29 mouse cellular contexts compared by ENCODE assay signal in the genomic region with DNA sequence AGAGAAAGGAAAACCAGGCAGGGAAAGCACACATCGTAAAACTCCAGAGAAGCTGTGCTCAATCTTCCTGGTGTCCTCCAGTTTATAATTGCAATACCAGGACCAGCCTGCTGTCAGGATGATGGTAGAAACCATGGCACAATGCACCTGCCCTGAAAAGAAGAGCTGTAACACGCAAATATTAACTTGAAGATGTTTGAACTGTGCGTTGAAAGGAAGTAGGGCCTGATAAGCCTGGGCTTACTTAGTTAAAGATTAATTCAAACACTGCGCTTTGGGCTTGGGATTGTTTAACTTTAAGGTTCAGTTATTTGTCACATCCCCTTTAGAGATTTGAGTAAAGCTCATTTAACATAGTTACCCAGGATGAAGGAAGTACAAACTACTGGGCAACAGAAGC. TPM values are rescaled to one million over a fixed set of nuclear protein-coding genes. Genes with fewer than 3 reads are reported as not detected.
DNase-seq lines count a peak whose midpoint lies in the region; ATAC-seq and TF ChIP-seq lines count a peak whose summit lies in the region.
"Had no signal": no experiment of that assay in that cellular context is flagged by ENCODE, and none has a peak within 500 bp of the region (broad histone marks: within the 10 kb centered on the region; RNA-seq: fewer than 3 reads in every experiment).

No protein-coding gene starts in this region.

- no peak for TF ChIP-seq EP300 in stomach, postnatal 0 days (optimal IDR thresholded peaks at IDR 0.05)

- DNase-seq in kidney, adult 8-10 months: no peak
- DNase-seq in lung, postnatal 25 days (ENCODE audit: low spot score): no peak
- peak; percentile 31 for DNase-seq in stomach, postnatal 0 days (ENCODE audit: low spot score)
- DNase-seq in cerebellum, postnatal 25 days: no peak
- DNase-seq: adrenal gland, adult 8-10 months; cerebellum, adult 8-10 months; embryo, embryonic 11 days; gastrocnemius, postnatal 25 days; heart, adult 11 months; heart, postnatal 4 days; kidney, adult 9 months; kidney, postnatal 4 days; layer of hippocampus, postnatal 36 days; midbrain, embryonic 14.5 days; right cerebral cortex, postnatal 25 days had no signal

- no peaks in the 10 kb centered on the region for H3K27me3 ChIP-seq in kidney, embryonic 15.5 days
- no peaks in the 10 kb centered on the region for H3K27me3 ChIP-seq in lung, embryonic 15.5 days
- H3K27me3 ChIP-seq in intestine, postnatal 0 days (replicated peaks; ENCODE audit: control insufficient read depth, insufficient read depth, low read length): no peaks in the 10 kb centered on the region
- no peaks in the 10 kb centered on the region for H3K27me3 ChIP-seq in stomach, postnatal 0 days (ENCODE audit: control insufficient read depth, insufficient read depth, low read length)
- H3K27me3 ChIP-seq in heart, embryonic 11.5 days (ENCODE audit: control insufficient read depth, insufficient read depth, low read length): no peaks in the 10 kb centered on the region
- H3K27me3 ChIP-seq: embryonic facial prominence, embryonic 12.5 days; hindbrain, embryonic 13.5 days; limb, embryonic 15.5 days; liver, embryonic 15.5 days had no signal

- no peak overlapping the region for H3K4me3 ChIP-seq in kidney, embryonic 15.5 days (replicated peaks)
- H3K4me3 ChIP-seq in lung, embryonic 15.5 days: no peak overlapping the region
- H3K4me3 ChIP-seq in intestine, postnatal 0 days (ENCODE audit: low read depth, low read length): no peak overlapping the region
- no peak overlapping the region for H3K4me3 ChIP-seq in stomach, postnatal 0 days (ENCODE audit: low read depth, low read length)
- no peak overlapping the region for H3K4me3 ChIP-seq in heart, embryonic 11.5 days (ENCODE audit: low read depth, low read length)
- H3K4me3 ChIP-seq: embryonic facial prominence, embryonic 12.5 days; heart, embryonic 10.5 days; hindbrain, embryonic 13.5 days; limb, embryonic 10.5 days; limb, embryonic 15.5 days; liver, embryonic 15.5 days had no signal

- peak overlapping the region; percentile 64 for H3K27ac ChIP-seq in kidney, embryonic 15.5 days
- peak overlapping the region; percentile 49 for H3K27ac ChIP-seq in lung, embryonic 15.5 days
- H3K27ac ChIP-seq in intestine, postnatal 0 days (ENCODE audit: low read depth, low read length): no peak overlapping the region
- no peak overlapping the region for H3K27ac ChIP-seq in stomach, postnatal 0 days (replicated peaks)
- H3K27ac ChIP-seq in heart, embryonic 11.5 days (ENCODE audit: low read depth, low read length): no peak overlapping the region
- H3K27ac ChIP-seq: embryonic facial prominence, embryonic 12.5 days; heart, embryonic 10.5 days; hindbrain, embryonic 13.5 days; limb, embryonic 10.5 days; limb, embryonic 15.5 days had no signal

- no peaks in the 10 kb centered on the region for H3K36me3 ChIP-seq in kidney, embryonic 15.5 days
- H3K36me3 ChIP-seq in lung, embryonic 15.5 days: no peaks in the 10 kb centered on the region
- H3K36me3 ChIP-seq in intestine, postnatal 0 days (ENCODE audit: control insufficient read depth, insufficient read depth): no peaks in the 10 kb centered on the region
- H3K36me3 ChIP-seq in stomach, postnatal 0 days (ENCODE audit: control insufficient read depth, insufficient read depth, low read length): no peaks in the 10 kb centered on the region
- no peaks in the 10 kb centered on the region for H3K36me3 ChIP-seq in heart, embryonic 11.5 days (ENCODE audit: control insufficient read depth, insufficient read depth, low read length)
- H3K36me3 ChIP-seq: embryonic facial prominence, embryonic 12.5 days; G1E; heart, embryonic 10.5 days; hindbrain, embryonic 13.5 days; limb, embryonic 10.5 days; limb, embryonic 15.5 days; liver, embryonic 15.5 days had no signal

- H3K9ac ChIP-seq in kidney, embryonic 15.5 days: no peak overlapping the region
- H3K9ac ChIP-seq in lung, embryonic 15.5 days: no peak overlapping the region
- no peak overlapping the region for H3K9ac ChIP-seq in intestine, postnatal 0 days (ENCODE audit: low read depth, low read length)
- H3K9ac ChIP-seq in stomach, postnatal 0 days (ENCODE audit: low read length): no peak overlapping the region
- no peak overlapping the region for H3K9ac ChIP-seq in heart, embryonic 11.5 days (ENCODE audit: low read depth, low read length)
- H3K9ac ChIP-seq: embryonic facial prominence, embryonic 12.5 days; hindbrain, embryonic 13.5 days; limb, embryonic 15.5 days; liver, embryonic 15.5 days had no signal

- H3K4me1 ChIP-seq in kidney, embryonic 15.5 days: peaks cover 2% of the 10 kb centered on the region; the same call in 1 of the 2 replicates
- H3K4me1 ChIP-seq in lung, embryonic 15.5 days: peaks cover 8% of the 10 kb centered on the region; the same call in 1 of the 2 replicates
- H3K4me1 ChIP-seq in intestine, postnatal 0 days (replicated peaks; ENCODE audit: control insufficient read depth, insufficient read depth, low read length): 0 out of 2 replicates have a peak, but pooled peaks cover 2% of the 10 kb centered on the region
- H3K4me1 ChIP-seq in stomach, postnatal 0 days (replicated peaks; ENCODE audit: control insufficient read depth, insufficient read depth): no peaks in the 10 kb centered on the region
- no peaks in the 10 kb centered on the region for H3K4me1 ChIP-seq in heart, embryonic 11.5 days (ENCODE audit: control insufficient read depth, insufficient read depth, low read length)
- H3K4me1 ChIP-seq: embryonic facial prominence, embryonic 12.5 days; heart, embryonic 10.5 days; hindbrain, embryonic 13.5 days; limb, embryonic 10.5 days; limb, embryonic 15.5 days; liver, embryonic 15.5 days had no signal

- peak; percentile 57 for TF ChIP-seq CTCF in intestine, postnatal 0 days (IDR thresholded peaks at IDR 0.05; ENCODE audit: low read depth)
- 0 out of 2 replicates have a peak, but pooled peaks have one; percentile 16 for TF ChIP-seq CTCF in stomach, postnatal 0 days (IDR thresholded peaks at IDR 0.05; ENCODE audit: low read depth)

- WGBS in kidney, embryonic 15.5 days: 57% methylated on average over 4 of the region's 4 CpGs
- 25% methylated on average over 4 of the region's 4 CpGs for WGBS in lung, embryonic 15.5 days
- 18% methylated on average over 4 of the region's 4 CpGs for WGBS in intestine, postnatal 0 days
- 17% methylated on average over 4 of the region's 4 CpGs for WGBS in stomach, postnatal 0 days
- 61% methylated on average over 4 of the region's 4 CpGs for WGBS in heart, embryonic 11.5 days (ENCODE audit: insufficient replicate concordance)

- peak; percentile 79 for ATAC-seq in kidney, embryonic 15.5 days (replicated peaks; ENCODE audit: low FRiP score)
- ATAC-seq in lung, embryonic 15.5 days (ENCODE audit: borderline replicate concordance, extremely low read depth, low FRiP score, low TSS enrichment): peak; percentile 52; the same call in 1 of the 2 replicates
- peak; percentile 76 for ATAC-seq in intestine, postnatal 0 days
- ATAC-seq in stomach, postnatal 0 days (ENCODE audit: low FRiP score, low TSS enrichment): peak; percentile 79
- no peak for ATAC-seq in heart, embryonic 11.5 days (replicated peaks; ENCODE audit: insufficient number of reproducible peaks, low FRiP score, low TSS enrichment)
- ATAC-seq: forebrain, embryonic 14.5 days had no signal

- no peaks in the 10 kb centered on the region for H3K9me3 ChIP-seq in kidney, embryonic 15.5 days (replicated peaks)
- no peaks in the 10 kb centered on the region for H3K9me3 ChIP-seq in lung, embryonic 15.5 days
- H3K9me3 ChIP-seq in intestine, postnatal 0 days (ENCODE audit: control insufficient read depth): no peaks in the 10 kb centered on the region
- no peaks in the 10 kb centered on the region for H3K9me3 ChIP-seq in stomach, postnatal 0 days (ENCODE audit: control insufficient read depth, low read length)
- H3K9me3 ChIP-seq in heart, embryonic 11.5 days (replicated peaks; ENCODE audit: control insufficient read depth, low read length): no peaks in the 10 kb centered on the region
- H3K9me3 ChIP-seq: embryonic facial prominence, embryonic 12.5 days; G1E; heart, embryonic 10.5 days; hindbrain, embryonic 13.5 days; limb, embryonic 10.5 days; limb, embryonic 15.5 days; liver, embryonic 15.5 days had no signal

- no peak overlapping the region for H3K4me2 ChIP-seq in kidney, embryonic 15.5 days
- no peak overlapping the region for H3K4me2 ChIP-seq in lung, embryonic 15.5 days
- H3K4me2 ChIP-seq in intestine, postnatal 0 days (replicated peaks; ENCODE audit: low read depth): no peak overlapping the region
- no peak overlapping the region for H3K4me2 ChIP-seq in stomach, postnatal 0 days (replicated peaks; ENCODE audit: low read depth)
- no peak overlapping the region for H3K4me2 ChIP-seq in heart, embryonic 11.5 days
- H3K4me2 ChIP-seq: embryonic facial prominence, embryonic 12.5 days; hindbrain, embryonic 13.5 days; limb, embryonic 15.5 days; liver, embryonic 15.5 days had no signal

RNA-seq across cellular contexts. Expression of a gene that starts 20.7 kb away (rescaled TPM):
- polyA plus RNA-seq in kidney, embryonic 15.5 days (2015; fragmentation: Nextera tagmentation; extraction: Ambion mirVana): 1.9 and 2.0 TPM in 2 replicates
- 0.07 and 0.08 TPM in 2 replicates for polyA plus RNA-seq in lung, embryonic 15.5 days (2015; fragmentation: Nextera tagmentation; extraction: Ambion mirVana)
- 7.8 and 9.5 TPM in 2 replicates for polyA plus RNA-seq in intestine, postnatal 0 days (2015; fragmentation: Nextera tagmentation; extraction: Ambion mirVana)
- polyA plus RNA-seq in stomach, postnatal 0 days (2015; fragmentation: Nextera tagmentation; extraction: Ambion mirVana): 0.10 and 0.13 TPM in 2 replicates
- not detected in 2 replicates for polyA plus RNA-seq in heart, embryonic 11.5 days (2014; fragmentation: Nextera tagmentation; extraction: Ambion mirVana)
- polyA plus RNA-seq: embryonic facial prominence, embryonic 12.5 days; forebrain, embryonic 14.5 days; G1E; heart, embryonic 10.5 days; heart, embryonic 16.5 days; hindbrain, embryonic 13.5 days; limb, embryonic 10.5 days; midbrain, embryonic 14.5 days; neural tube, embryonic 11.5 days had no signal

RNA-seq across cellular contexts. Expression of a gene that starts 59.0 kb away (rescaled TPM):
- 28.6 and 30.2 TPM in 2 replicates for polyA plus RNA-seq in kidney, embryonic 15.5 days (2015; fragmentation: Nextera tagmentation; extraction: Ambion mirVana)
- polyA plus RNA-seq in lung, embryonic 15.5 days (2015; fragmentation: Nextera tagmentation; extraction: Ambion mirVana): 28.1 and 29.2 TPM in 2 replicates
- 36.7 and 37.3 TPM in 2 replicates for polyA plus RNA-seq in intestine, postnatal 0 days (2015; fragmentation: Nextera tagmentation; extraction: Ambion mirVana)
- 16.6 and 18.6 TPM in 2 replicates for polyA plus RNA-seq in stomach, postnatal 0 days (2015; fragmentation: Nextera tagmentation; extraction: Ambion mirVana)
- polyA plus RNA-seq in heart, embryonic 11.5 days (2014; fragmentation: Nextera tagmentation; extraction: Ambion mirVana): 6.8 and 9.5 TPM in 2 replicates
- polyA plus RNA-seq: G1E had no signal

Comparison
In these comparisons a context has a peak if more than half of its experiments do, and no peak if none do; other contexts are left out.
1. H3K27ac ChIP-seq: peak in kidney, embryonic 15.5 days (single experiment) and lung, embryonic 15.5 days (single experiment); none in intestine, postnatal 0 days (single experiment), stomach, postnatal 0 days (single experiment) and heart, embryonic 11.5 days (single experiment).